Mouse (Mus musculus): ENCODE results near the gene Gon4l. TPM values are rescaled to one million over a fixed set of nuclear protein-coding genes. Genes with fewer than 3 reads are reported as not detected.
"Not testable (repeated sequence)": the region's sequence is repeated elsewhere in the genome, so short reads cannot be mapped to it uniquely, and the experiment has no call there.

Gon4l gene
- not detected in 2 replicates for polyA plus RNA-seq (2012; ENCODE audit: insufficient read depth, insufficient read length, low replicate concordance, missing spikeins)

- peak within 1 kb of the TSS; percentile 32; the same call in 1 of the 2 replicates for H3K27ac ChIP-seq (ENCODE audit: insufficient read depth, low read depth, low read length)
- H3K4me3 ChIP-seq (ENCODE audit: insufficient read depth, low read depth, low read length), result peak within 1 kb of the TSS; percentile 48
- WGBS, result 2% methylated on average over 33 of the region's 39 CpGs
These were observed at the start of gene Gon4l for GRCm38 (mm10) chr3:88834951-88835491. Gene Gon4l (plus strand): TSS chr3:88835231.

DNA sequence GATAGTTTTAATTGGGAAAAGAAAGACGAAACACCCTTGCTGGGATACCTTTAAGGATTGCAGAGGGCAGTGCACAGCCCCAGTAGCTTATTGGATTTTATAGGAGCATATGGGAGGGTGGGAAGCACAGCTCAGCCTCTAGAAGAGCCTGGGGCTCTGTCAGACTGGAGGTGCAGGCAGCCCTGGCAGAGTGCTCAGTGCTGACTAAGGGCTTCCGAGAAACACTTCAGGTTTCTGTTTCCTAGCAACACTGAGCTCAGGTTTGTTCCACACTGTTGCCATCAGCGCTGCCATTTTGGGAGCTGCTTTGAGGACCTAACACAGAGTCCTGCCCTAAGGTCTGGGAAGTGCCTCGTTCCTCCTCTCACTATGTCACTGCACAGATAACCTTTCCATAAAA lies 48.7 kb upstream of the Gon4l start:
- H3K27ac ChIP-seq (ENCODE audit: insufficient read depth, low read depth, low read length); H3K4me1 ChIP-seq (ENCODE audit: control insufficient read depth, insufficient read depth, low read length); H3K4me3 ChIP-seq (ENCODE audit: insufficient read depth, low read depth, low read length): not testable (repeated sequence)
- WGBS, result 76% methylated on average over 1 of the region's 4 CpGs

More at GRCm38 (mm10) chr3:88834951-88835491, at the start of gene Gon4l:
- not testable (repeated sequence) for H3K4me1 ChIP-seq (ENCODE audit: control insufficient read depth, insufficient read depth, low read length)

DNA sequence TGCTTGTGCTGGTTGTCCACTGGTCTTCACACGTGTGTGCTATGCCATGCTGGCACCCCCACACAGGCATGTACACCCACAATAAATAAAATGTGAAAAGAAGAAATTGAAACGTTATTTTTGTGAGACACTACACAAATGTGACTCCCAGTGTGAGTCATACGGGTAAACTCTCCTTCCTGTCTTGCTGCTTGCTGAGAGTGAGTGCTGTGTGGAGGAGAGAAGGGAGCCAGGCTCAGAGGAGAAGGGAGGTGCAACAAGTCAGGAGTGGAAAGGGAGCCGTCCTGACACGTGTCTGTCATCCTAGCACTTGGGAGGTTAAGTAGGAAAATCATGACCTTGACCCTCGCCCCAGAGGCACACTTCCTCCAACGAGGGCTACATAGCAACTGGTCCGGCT lies 48.2 kb upstream of the Gon4l start:
- no CpG with 5 or more reads among the region's 8 CpGs for WGBS
- not testable (repeated sequence) for H3K4me1 ChIP-seq (ENCODE audit: control insufficient read depth, insufficient read depth, low read length); H3K4me3 ChIP-seq (ENCODE audit: insufficient read depth, low read depth, low read length); H3K27ac ChIP-seq (ENCODE audit: insufficient read depth, low read depth, low read length)

- H3K4me3 ChIP-seq (ENCODE audit: insufficient read depth, low read depth, low read length); H3K4me1 ChIP-seq (ENCODE audit: control insufficient read depth, insufficient read depth, low read length); H3K27ac ChIP-seq (ENCODE audit: insufficient read depth, low read depth, low read length): not testable (repeated sequence)
- WGBS, result 100% methylated on average over 3 of the region's 4 CpGs
These were observed 47.0 kb upstream of the Gon4l start for GRCm38 (mm10) chr3:88788033-88788432.

DNA sequence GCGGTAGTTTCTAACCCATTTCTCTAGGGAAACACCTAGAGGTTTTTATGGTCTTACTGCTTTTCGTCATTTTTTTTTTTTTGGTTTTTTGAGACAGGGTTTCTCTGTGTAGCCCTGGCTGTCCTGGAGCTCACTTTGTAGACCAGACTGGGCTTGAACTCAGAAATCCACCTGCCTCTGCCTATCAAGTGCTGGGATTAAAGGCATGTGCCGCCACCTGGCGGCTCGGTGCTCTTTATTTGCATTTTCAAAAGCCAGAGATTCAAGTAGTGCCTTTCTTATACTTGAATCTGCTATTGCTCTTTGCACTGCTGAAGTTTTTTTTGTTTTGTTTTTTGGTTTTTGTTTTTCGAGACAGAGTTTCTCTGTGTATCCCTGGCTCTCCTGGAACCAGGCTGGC lies 37.5 kb upstream of the Gon4l start:
- H3K27ac ChIP-seq (ENCODE audit: insufficient read depth, low read depth, low read length); H3K4me3 ChIP-seq (ENCODE audit: insufficient read depth, low read depth, low read length); H3K4me1 ChIP-seq (ENCODE audit: control insufficient read depth, insufficient read depth, low read length): not testable (repeated sequence)
- 91% methylated on average over 6 of the region's 6 CpGs for WGBS

DNA sequence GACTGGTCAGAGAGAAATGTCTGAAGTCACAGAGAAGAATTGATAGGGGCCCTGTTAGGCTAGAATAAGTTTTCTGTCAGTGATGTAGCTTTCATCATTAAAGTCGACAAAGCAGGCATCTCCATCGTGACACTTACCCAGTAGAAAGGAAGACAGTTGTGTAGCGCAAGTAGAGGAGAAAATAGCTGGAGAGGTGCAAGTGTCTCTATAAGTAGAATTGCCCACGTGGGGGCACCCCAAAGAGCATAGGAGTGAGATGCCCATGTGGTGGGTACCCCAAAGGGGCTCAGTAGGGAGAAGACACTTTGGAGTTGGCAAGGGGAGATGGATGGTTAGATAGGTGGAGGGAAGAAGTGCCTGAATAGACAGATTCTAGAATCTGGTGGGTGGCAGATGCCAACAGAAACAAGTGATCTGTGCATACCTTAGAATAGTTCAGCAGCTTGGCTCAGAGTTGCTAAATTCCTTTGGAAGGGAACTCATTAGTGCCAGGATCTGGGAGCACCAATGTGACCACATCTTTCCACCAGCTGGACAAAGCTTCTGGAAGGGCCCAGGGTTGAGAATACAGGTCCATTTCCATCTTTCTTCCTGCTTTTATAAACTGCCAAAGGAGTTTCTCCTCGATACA lies 31.0 kb upstream of the Gon4l start:
- TF ChIP-seq POLR2A (IDR thresholded peaks at IDR 0.05; ENCODE audit: insufficient read depth, low read depth, low read length) (no peak), CTCF (IDR thresholded peaks at IDR 0.05; ENCODE audit: insufficient read depth, low read depth, low read length) (no peak)
- WGBS, result 85% methylated on average over 5 of the region's 5 CpGs

DNA sequence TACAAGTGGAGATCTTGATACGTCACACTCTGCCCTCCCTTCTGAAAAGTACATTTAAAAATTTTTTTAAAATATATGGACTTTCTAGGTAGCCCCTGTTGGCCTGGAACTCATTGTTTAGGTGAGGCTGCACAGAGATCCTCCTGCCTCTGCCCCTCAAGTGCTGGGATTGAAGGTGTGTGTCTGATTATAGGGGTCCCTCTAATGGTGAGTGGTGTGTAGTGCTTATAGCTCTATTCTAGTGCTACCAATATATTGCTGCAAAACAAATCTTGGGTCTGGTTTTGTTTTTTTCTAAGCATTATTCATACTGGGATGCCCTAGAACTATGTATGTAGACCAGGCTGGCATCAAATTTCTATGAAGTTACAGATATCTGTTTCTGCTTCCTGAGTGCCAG lies 9.3 kb upstream of the Gon4l start:
- TF ChIP-seq POLR2A (IDR thresholded peaks at IDR 0.05; ENCODE audit: insufficient read depth, low read depth, low read length), result no peak
- no peak for TF ChIP-seq CTCF (IDR thresholded peaks at IDR 0.05; ENCODE audit: insufficient read depth, low read depth, low read length)
- 88% methylated on average over 1 of the region's 1 CpGs for WGBS

More for the DNA sequence above, 31.0 kb upstream of the Gon4l start:
- no peak overlapping the region for H3K4me3 ChIP-seq (ENCODE audit: insufficient read depth, low read depth, low read length)
- no peak overlapping the region for H3K27ac ChIP-seq (ENCODE audit: insufficient read depth, low read depth, low read length)
- no peaks in the 10 kb centered on the region for H3K4me1 ChIP-seq (ENCODE audit: control insufficient read depth, insufficient read depth, low read length)

DNA sequence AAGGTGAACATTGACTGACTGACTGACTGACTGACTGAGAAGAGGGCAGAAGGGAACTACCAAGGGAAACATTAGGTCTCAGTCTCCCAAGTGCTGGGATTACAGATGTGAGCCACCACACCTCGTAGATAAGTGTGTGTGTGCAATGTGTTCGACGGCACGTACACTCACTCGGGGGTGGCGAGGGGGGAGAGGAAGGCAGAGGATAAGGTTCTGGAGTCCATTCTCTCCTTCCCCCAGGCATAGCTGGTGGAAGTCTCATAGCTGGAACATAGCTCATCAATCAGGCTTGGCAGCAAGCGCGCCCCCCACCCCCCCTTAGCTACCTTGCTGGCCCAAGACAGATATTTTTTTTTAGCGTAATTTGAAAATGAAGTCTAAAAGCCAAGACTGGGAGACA lies 7.8 kb upstream of the Gon4l start:
- Histone ChIP-seq H3K4me3 (ENCODE audit: insufficient read depth, low read depth, low read length) (no peak overlapping the region), H3K27ac (ENCODE audit: insufficient read depth, low read depth, low read length) (no peak overlapping the region), H3K4me1 (ENCODE audit: control insufficient read depth, insufficient read depth, low read length) (peaks cover 3% of the 10 kb centered on the region)
- no peak for TF ChIP-seq CTCF (IDR thresholded peaks at IDR 0.05; ENCODE audit: insufficient read depth, low read depth, low read length)
- no peak for TF ChIP-seq POLR2A (IDR thresholded peaks at IDR 0.05; ENCODE audit: insufficient read depth, low read depth, low read length)
- 77% methylated on average over 9 of the region's 9 CpGs for WGBS

More for the DNA sequence above, 9.3 kb upstream of the Gon4l start:
- Histone ChIP-seq H3K4me1 (ENCODE audit: control insufficient read depth, insufficient read depth, low read length) (peaks cover 3% of the 10 kb centered on the region), H3K4me3 (ENCODE audit: insufficient read depth, low read depth, low read length) (no peak overlapping the region), H3K27ac (ENCODE audit: insufficient read depth, low read depth, low read length) (no peak overlapping the region)

DNA sequence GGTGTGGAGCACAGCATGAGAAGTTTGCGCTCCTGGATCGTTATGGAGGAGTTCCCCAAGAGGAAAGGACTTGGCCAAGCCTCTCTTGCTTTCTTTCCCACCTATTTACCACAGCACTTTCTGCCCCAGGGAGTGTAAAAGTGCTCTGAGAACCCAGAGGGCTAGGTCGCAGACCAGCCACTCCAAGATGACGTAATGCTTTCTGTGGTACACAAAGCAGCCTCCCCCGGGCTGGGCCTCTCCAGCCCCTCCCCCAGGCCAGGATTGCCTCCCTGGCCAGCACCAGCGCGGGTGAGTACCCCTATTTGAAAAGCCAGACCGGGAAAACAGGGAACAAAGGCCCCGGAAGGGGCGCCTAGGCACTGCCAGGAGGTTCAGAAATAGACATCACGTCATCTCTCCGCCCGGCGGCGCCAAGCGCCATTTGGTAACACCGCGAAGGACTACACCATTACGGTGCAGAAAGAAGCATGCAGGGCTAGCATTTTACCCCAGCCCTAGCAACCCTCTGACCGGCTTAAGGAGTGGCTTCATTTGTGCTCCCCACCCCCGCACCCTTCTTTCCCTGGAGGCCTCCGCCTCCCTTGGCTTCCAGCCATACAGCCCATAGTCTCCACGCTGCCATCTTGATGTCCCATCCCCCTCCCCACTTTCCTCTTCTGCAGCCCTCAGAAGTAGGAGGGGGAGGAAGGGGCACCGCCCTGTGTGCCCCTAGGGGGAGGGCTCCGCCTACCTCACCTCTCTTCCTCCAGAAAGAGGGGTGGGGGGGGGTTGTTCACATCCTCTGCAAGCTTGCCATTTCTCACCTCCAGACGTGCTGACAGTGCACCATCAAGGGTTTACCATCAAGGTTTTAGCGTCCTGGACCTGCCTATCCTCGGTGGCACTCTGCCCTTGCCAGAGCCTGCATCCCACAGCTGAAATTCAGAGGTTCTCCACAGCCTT lies 3.6 kb upstream of the Gon4l start:
- not testable (repeated sequence) for H3K4me1 ChIP-seq (ENCODE audit: control insufficient read depth, insufficient read depth, low read length)
- whole genome bisulfite sequencing, result under 1% methylated on average over 22 of the region's 28 CpGs
- Histone ChIP-seq H3K4me3 (ENCODE audit: insufficient read depth, low read depth, low read length) (peak overlapping the region; percentile 42), H3K27ac (ENCODE audit: insufficient read depth, low read depth, low read length) (peak overlapping the region; percentile 82; the same call in 1 of the 2 replicates)

GRCm38 (mm10) chr3:88832388-88832787 lies 2.6 kb upstream of the Gon4l start:
- TF ChIP-seq POLR2A (IDR thresholded peaks at IDR 0.05; ENCODE audit: insufficient read depth, low read depth, low read length), result peak; percentile 39; the same call in 1 of the 2 replicates
- Histone ChIP-seq H3K4me3 (ENCODE audit: insufficient read depth, low read depth, low read length) (peak overlapping the region; percentile 48), H3K27ac (ENCODE audit: insufficient read depth, low read depth, low read length) (peak overlapping the region; percentile 60; the same call in 1 of the 2 replicates)
- H3K4me1 ChIP-seq (ENCODE audit: control insufficient read depth, insufficient read depth, low read length), result not testable (repeated sequence)
- WGBS, result under 1% methylated on average over 14 of the region's 14 CpGs

Measured in olfactory bulb, adult 2 months (tissue).